Mouse (Mus musculus): Measurements from ENCODE around the gene Rab3c. TPM values are rescaled to one million over a fixed set of nuclear protein-coding genes. Genes with fewer than 3 reads are reported as not detected.
A peak's percentile ranks its signal among the peaks of the same experiment; 100 is the strongest.

Gene Rab3c
- polyA plus RNA-seq, 1 experiment from 2014 or later, result 211 TPM

DNA sequence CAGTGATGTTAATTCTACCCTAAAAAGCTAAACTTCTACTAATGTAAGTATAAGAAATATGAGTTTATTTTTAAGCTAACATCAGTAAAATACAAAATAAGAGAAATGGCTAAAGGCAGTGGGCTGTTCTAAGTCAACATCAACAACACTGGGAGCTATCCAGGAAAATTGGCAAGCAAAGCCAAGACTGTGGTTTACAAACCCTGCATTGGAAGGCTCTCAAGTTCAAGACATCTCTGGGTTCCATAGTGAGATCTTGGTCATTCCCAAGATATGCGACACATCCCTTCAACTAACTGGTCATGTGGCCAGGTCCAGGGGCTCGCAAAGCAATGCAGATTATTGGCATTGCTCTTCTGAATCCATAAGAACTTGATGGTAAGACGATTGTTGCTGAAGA, 5.3 kb downstream of the Rab3c start:
- no peaks in the 10 kb centered on the region for H3K36me3 ChIP-seq (ENCODE audit: control insufficient read depth, insufficient read depth, low read length)
- WGBS, result 93% methylated on average over 3 of the region's 3 CpGs
- no peak overlapping the region for H3K4me3 ChIP-seq (ENCODE audit: low read depth, low read length)
- H3K4me2 ChIP-seq (ENCODE audit: low read depth, low read length), result no peak overlapping the region
- no peak overlapping the region for H3K27ac ChIP-seq (ENCODE audit: low read depth, low read length)
- H3K9me3 ChIP-seq (ENCODE audit: control insufficient read depth, low read length), result no peaks in the 10 kb centered on the region
- no peak for ATAC-seq (ENCODE audit: low read depth)
- no peak overlapping the region for H3K9ac ChIP-seq (replicated peaks; ENCODE audit: low read depth, low read length)
- no peaks in the 10 kb centered on the region for H3K27me3 ChIP-seq (ENCODE audit: control insufficient read depth, insufficient read depth, low read length)
- no peaks in the 10 kb centered on the region for H3K4me1 ChIP-seq (ENCODE audit: control insufficient read depth, insufficient read depth, low read length)

DNA sequence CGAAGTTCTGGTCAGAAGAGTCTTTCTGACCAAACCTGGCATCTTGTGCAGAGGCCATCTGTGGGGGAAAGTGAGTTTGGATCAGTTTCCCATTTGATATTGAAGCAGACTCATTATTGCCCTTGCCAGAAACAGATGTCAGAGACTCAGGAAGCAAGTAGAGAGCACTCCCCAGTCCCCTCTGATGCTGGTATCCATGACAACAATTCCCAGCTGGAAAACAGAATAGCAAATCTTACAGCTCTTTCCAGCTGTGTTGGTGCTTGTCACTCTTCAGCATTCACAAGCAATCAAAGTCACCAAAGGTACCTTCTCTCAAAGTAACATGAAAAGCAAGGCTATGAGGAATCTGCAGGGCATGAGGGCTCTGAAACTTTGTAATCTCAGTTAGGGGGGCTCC, 20.1 kb downstream of the Rab3c start:
- Histone ChIP-seq H3K9ac (replicated peaks; ENCODE audit: low read depth, low read length) (no peak overlapping the region), H3K36me3 (ENCODE audit: control insufficient read depth, insufficient read depth, low read length) (peaks cover 12% of the 10 kb centered on the region; the same call in 1 of the 2 replicates), H3K27ac (ENCODE audit: low read depth, low read length) (no peak overlapping the region), H3K4me1 (ENCODE audit: control insufficient read depth, insufficient read depth, low read length) (no peaks in the 10 kb centered on the region), H3K27me3 (ENCODE audit: control insufficient read depth, insufficient read depth, low read length) (no peaks in the 10 kb centered on the region), H3K9me3 (ENCODE audit: control insufficient read depth, low read length) (no peaks in the 10 kb centered on the region), H3K4me2 (ENCODE audit: low read depth, low read length) (no peak overlapping the region), H3K4me3 (ENCODE audit: low read depth, low read length) (no peak overlapping the region)
- ATAC-seq (ENCODE audit: low read depth), result no peak
- 55% methylated on average over 1 of the region's 1 CpGs for WGBS

DNA sequence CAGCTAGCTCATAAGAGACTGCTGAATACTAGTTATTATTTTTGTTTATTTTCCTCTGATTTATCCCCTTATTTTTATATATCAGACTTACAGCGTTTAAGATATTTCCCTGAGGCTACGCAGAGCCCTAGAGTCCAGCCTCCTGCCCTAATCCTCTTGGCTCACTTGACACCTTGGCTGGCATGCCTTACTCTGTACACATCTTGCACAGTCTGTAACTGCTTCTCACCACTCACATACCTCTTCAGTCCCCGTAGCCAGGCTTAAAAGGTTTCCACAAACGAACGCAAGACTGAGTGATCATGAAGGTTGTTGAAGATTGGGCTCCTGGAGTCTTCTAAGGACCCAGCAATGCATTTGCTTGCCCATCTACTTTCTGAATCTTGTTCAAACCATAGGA, 29.3 kb downstream of the Rab3c start:
- Histone ChIP-seq H3K9me3 (ENCODE audit: control insufficient read depth, low read length) (no peaks in the 10 kb centered on the region), H3K4me2 (ENCODE audit: low read depth, low read length) (no peak overlapping the region), H3K36me3 (ENCODE audit: control insufficient read depth, insufficient read depth, low read length) (no peaks in the 10 kb centered on the region), H3K4me1 (ENCODE audit: control insufficient read depth, insufficient read depth, low read length) (no peaks in the 10 kb centered on the region), H3K27ac (ENCODE audit: low read depth, low read length) (no peak overlapping the region), H3K9ac (replicated peaks; ENCODE audit: low read depth, low read length) (no peak overlapping the region), H3K27me3 (ENCODE audit: control insufficient read depth, insufficient read depth, low read length) (no peaks in the 10 kb centered on the region), H3K4me3 (ENCODE audit: low read depth, low read length) (no peak overlapping the region)
- ATAC-seq (ENCODE audit: low read depth), result no peak
- WGBS, result 92% methylated on average over 5 of the region's 5 CpGs

- no peak for ATAC-seq (ENCODE audit: low read depth)
These were observed 32.3 kb downstream of the Rab3c start for GRCm38 (mm10) chr13:110248481-110248880.

GRCm38 (mm10) chr13:110238970-110239369, 41.8 kb downstream of the Rab3c start:
- Histone ChIP-seq H3K9ac (replicated peaks; ENCODE audit: low read depth, low read length) (no peak overlapping the region), H3K27me3 (ENCODE audit: control insufficient read depth, insufficient read depth, low read length) (no peaks in the 10 kb centered on the region), H3K4me3 (ENCODE audit: low read depth, low read length) (no peak overlapping the region), H3K27ac (ENCODE audit: low read depth, low read length) (peak overlapping the region; percentile 58), H3K9me3 (ENCODE audit: control insufficient read depth, low read length) (no peaks in the 10 kb centered on the region), H3K36me3 (ENCODE audit: control insufficient read depth, insufficient read depth, low read length) (no peaks in the 10 kb centered on the region), H3K4me1 (ENCODE audit: control insufficient read depth, insufficient read depth, low read length) (peaks cover 20% of the 10 kb centered on the region), H3K4me2 (ENCODE audit: low read depth, low read length) (no peak overlapping the region)
- WGBS, result 16% methylated on average over 3 of the region's 3 CpGs
- peak; percentile 88; the same call in 1 of the 2 replicates for ATAC-seq (ENCODE audit: low read depth)

More at GRCm38 (mm10) chr13:110248481-110248880, 32.3 kb downstream of the Rab3c start:
- Histone ChIP-seq H3K4me3 (ENCODE audit: low read depth, low read length) (no peak overlapping the region), H3K4me2 (ENCODE audit: low read depth, low read length) (no peak overlapping the region), H3K9ac (replicated peaks; ENCODE audit: low read depth, low read length) (no peak overlapping the region), H3K9me3 (ENCODE audit: control insufficient read depth, low read length) (no peaks in the 10 kb centered on the region), H3K27me3 (ENCODE audit: control insufficient read depth, insufficient read depth, low read length) (no peaks in the 10 kb centered on the region), H3K27ac (ENCODE audit: low read depth, low read length) (no peak overlapping the region), H3K4me1 (ENCODE audit: control insufficient read depth, insufficient read depth, low read length) (no peaks in the 10 kb centered on the region), H3K36me3 (ENCODE audit: control insufficient read depth, insufficient read depth, low read length) (no peaks in the 10 kb centered on the region)
- 73% methylated on average over 2 of the region's 2 CpGs for WGBS

GRCm38 (mm10) chr13:110237209-110237935, 43.4 kb downstream of the Rab3c start:
- Histone ChIP-seq H3K9ac (replicated peaks; ENCODE audit: low read depth, low read length) (no peak overlapping the region), H3K4me1 (ENCODE audit: control insufficient read depth, insufficient read depth, low read length) (peaks cover 28% of the 10 kb centered on the region), H3K27ac (ENCODE audit: low read depth, low read length) (peak overlapping the region; percentile 63), H3K27me3 (ENCODE audit: control insufficient read depth, insufficient read depth, low read length) (no peaks in the 10 kb centered on the region), H3K4me3 (ENCODE audit: low read depth, low read length) (no peak overlapping the region), H3K4me2 (ENCODE audit: low read depth, low read length) (no peak overlapping the region), H3K36me3 (ENCODE audit: control insufficient read depth, insufficient read depth, low read length) (no peaks in the 10 kb centered on the region), H3K9me3 (ENCODE audit: control insufficient read depth, low read length) (no peaks in the 10 kb centered on the region)
- 16% methylated on average over 10 of the region's 10 CpGs for WGBS
- peak; percentile 19; the same call in 1 of the 2 replicates for ATAC-seq (ENCODE audit: low read depth)

DNA sequence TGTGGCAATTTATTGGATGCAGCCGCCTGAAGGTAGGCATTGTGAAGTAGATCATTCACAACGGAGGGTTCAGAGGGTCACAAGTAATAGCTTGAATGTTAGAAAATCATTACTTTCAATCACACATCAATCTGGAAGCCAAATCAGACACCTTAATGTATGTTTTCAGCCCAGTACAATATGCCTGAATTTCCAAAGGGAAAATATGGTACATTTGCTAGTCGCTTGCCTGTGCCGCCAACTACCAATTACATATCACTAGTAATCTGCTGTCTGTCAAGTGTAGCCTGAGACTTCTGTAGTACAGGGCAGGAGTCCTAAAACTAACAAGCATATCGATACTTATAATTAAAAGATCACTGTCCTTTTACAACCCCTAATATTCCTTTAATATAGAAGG, 47.4 kb downstream of the Rab3c start:
- Histone ChIP-seq H3K27me3 (ENCODE audit: control insufficient read depth, insufficient read depth, low read length) (no peaks in the 10 kb centered on the region), H3K9me3 (ENCODE audit: control insufficient read depth, low read length) (no peaks in the 10 kb centered on the region), H3K4me2 (ENCODE audit: low read depth, low read length) (no peak overlapping the region), H3K4me3 (ENCODE audit: low read depth, low read length) (no peak overlapping the region), H3K4me1 (ENCODE audit: control insufficient read depth, insufficient read depth, low read length) (peaks cover 25% of the 10 kb centered on the region), H3K9ac (replicated peaks; ENCODE audit: low read depth, low read length) (no peak overlapping the region), H3K36me3 (ENCODE audit: control insufficient read depth, insufficient read depth, low read length) (no peaks in the 10 kb centered on the region), H3K27ac (ENCODE audit: low read depth, low read length) (no peak overlapping the region)
- no peak for ATAC-seq (ENCODE audit: low read depth)
- 47% methylated on average over 5 of the region's 5 CpGs for WGBS

DNA sequence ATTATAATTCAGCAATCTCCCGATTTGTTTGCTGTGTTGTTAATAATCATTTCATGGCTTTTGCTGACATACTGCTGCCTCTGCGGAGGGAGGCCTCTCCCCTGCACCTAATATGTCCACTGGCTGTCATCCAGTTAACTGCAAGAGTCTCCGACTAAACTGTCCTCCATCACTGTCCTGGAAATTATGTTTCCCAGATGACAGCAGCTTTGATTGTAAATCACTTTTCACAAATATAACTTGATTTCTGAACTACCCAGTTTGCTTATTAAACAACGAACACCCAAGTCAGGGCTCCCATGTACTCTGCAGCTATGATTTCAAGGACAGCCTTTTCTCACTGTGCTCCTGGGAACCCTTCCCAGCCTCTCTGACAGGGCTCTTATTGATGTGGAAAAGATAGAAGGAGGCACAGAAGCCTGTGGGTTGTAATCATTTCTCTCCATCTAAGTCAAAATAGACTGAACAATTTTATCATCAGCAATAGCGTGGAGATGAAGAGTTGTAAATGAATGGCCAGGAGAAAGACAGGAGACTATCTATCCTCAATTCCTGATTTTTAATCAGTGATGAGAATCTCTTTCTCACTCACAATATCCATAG, 49.6 kb downstream of the Rab3c start:
- H3K4me1 ChIP-seq (ENCODE audit: control insufficient read depth, insufficient read depth, low read length), result peaks cover 17% of the 10 kb centered on the region
- H3K27ac ChIP-seq (ENCODE audit: low read depth, low read length), result peak overlapping the region; percentile 18; the same call in 1 of the 2 replicates
- H3K4me2 ChIP-seq (ENCODE audit: low read depth, low read length), result no peak overlapping the region
- H3K27me3 ChIP-seq (ENCODE audit: control insufficient read depth, insufficient read depth, low read length), result no peaks in the 10 kb centered on the region
- no peaks in the 10 kb centered on the region for H3K36me3 ChIP-seq (ENCODE audit: control insufficient read depth, insufficient read depth, low read length)
- ATAC-seq (ENCODE audit: low read depth), result 0 out of 2 replicates have a peak, but pooled peaks have one; percentile 39
- H3K9ac ChIP-seq (replicated peaks; ENCODE audit: low read depth, low read length), result no peak overlapping the region
- WGBS, result 47% methylated on average over 5 of the region's 5 CpGs
- H3K4me3 ChIP-seq (ENCODE audit: low read depth, low read length), result no peak overlapping the region
- H3K9me3 ChIP-seq (ENCODE audit: control insufficient read depth, low read length), result no peaks in the 10 kb centered on the region

DNA sequence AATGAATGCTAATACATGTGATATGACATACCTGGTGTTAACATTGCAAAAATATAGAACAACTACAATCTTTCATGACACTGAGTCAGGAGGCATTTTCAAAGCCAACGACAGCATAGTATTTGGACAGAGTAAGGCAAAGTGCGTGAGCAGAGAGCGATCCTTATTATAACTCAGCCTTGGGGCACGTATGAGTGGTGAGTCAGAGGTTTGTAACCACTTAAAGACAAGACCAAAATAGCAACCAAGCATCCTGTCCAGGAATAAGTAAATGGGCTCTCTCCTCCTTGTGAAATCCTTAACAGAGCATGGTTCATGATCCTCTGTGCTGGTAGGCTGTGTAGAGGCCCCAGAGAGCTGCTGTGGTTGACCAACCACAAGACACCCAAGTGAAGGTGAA, 50.8 kb downstream of the Rab3c start:
- no peak for ATAC-seq (ENCODE audit: low read depth)
- no peak overlapping the region for H3K4me2 ChIP-seq (ENCODE audit: low read depth, low read length)
- H3K4me3 ChIP-seq (ENCODE audit: low read depth, low read length), result no peak overlapping the region
- no peaks in the 10 kb centered on the region for H3K27me3 ChIP-seq (ENCODE audit: control insufficient read depth, insufficient read depth, low read length)
- no peak overlapping the region for H3K27ac ChIP-seq (ENCODE audit: low read depth, low read length)
- H3K36me3 ChIP-seq (ENCODE audit: control insufficient read depth, insufficient read depth, low read length), result no peaks in the 10 kb centered on the region
- no peaks in the 10 kb centered on the region for H3K9me3 ChIP-seq (ENCODE audit: control insufficient read depth, low read length)
- 89% methylated on average over 4 of the region's 4 CpGs for WGBS
- H3K9ac ChIP-seq (replicated peaks; ENCODE audit: low read depth, low read length), result no peak overlapping the region
- H3K4me1 ChIP-seq (ENCODE audit: control insufficient read depth, insufficient read depth, low read length), result peaks cover 22% of the 10 kb centered on the region
